Mouse (Mus musculus): ENCODE data around the gene Abhd13. TPM values are rescaled to one million over a fixed set of nuclear protein-coding genes. Genes with fewer than 3 reads are reported as not detected.

The Abhd13 gene
- polyA plus RNA-seq, 1 experiment from 2014 or later: 12.2 TPM

- Histone ChIP-seq H3K4me1 (ENCODE audit: control insufficient read depth, insufficient read depth, low read length) (peaks cover 4% of the 10 kb centered on the region; the same call in 1 of the 2 replicates), H3K4me3 (ENCODE audit: low read depth, low read length) (peak within 1 kb of the TSS; percentile 45), H3K27me3 (ENCODE audit: control insufficient read depth, insufficient read depth, low read depth, low read length) (peaks cover 4% of the 10 kb centered on the region; the same call in 1 of the 2 replicates), H3K36me3 (ENCODE audit: control insufficient read depth, insufficient read depth, low read length) (no peaks in the 10 kb centered on the region), H3K9ac (ENCODE audit: low read depth, low read length) (peak within 1 kb of the TSS; percentile 65), H3K27ac (ENCODE audit: low read length) (no peak within 1 kb of the TSS), H3K9me3 (replicated peaks; ENCODE audit: control insufficient read depth, low read length, poor library complexity, severe bottlenecking) (no peaks in the 10 kb centered on the region), H3K4me2 (ENCODE audit: low read length) (peak within 1 kb of the TSS; percentile 78)
- ATAC-seq: no peak
- 83% methylated on average over 16 of the region's 16 CpGs for WGBS
Measured at GRCm38 (mm10) chr8:10006156-10006985, 28.9 kb downstream of the Abhd13 start, which contains the start of gene Tnfsf13b. Tnfsf13b (plus strand) TSS chr8:10006467.

- peak; percentile 82 for ATAC-seq
- Histone ChIP-seq H3K27ac (ENCODE audit: low read length) (no peak overlapping the region), H3K4me3 (ENCODE audit: low read depth, low read length) (peak overlapping the region; percentile 45), H3K9me3 (replicated peaks; ENCODE audit: control insufficient read depth, low read length, poor library complexity, severe bottlenecking) (no peaks in the 10 kb centered on the region), H3K4me2 (ENCODE audit: low read length) (peak overlapping the region; percentile 78), H3K36me3 (ENCODE audit: control insufficient read depth, insufficient read depth, low read length) (no peaks in the 10 kb centered on the region), H3K27me3 (ENCODE audit: control insufficient read depth, insufficient read depth, low read depth, low read length) (peaks cover 4% of the 10 kb centered on the region; the same call in 1 of the 2 replicates), H3K4me1 (ENCODE audit: control insufficient read depth, insufficient read depth, low read length) (peaks cover 4% of the 10 kb centered on the region; the same call in 1 of the 2 replicates), H3K9ac (ENCODE audit: low read depth, low read length) (peak overlapping the region; percentile 65)
- 5% methylated on average over 29 of the region's 29 CpGs for WGBS
Measured at GRCm38 (mm10) chr8:10006986-10007659, 29.6 kb downstream of the Abhd13 start.

GRCm38 (mm10) chr8:10007660-10008028 lies 30.1 kb downstream of the Abhd13 start:
- Histone ChIP-seq H3K9me3 (replicated peaks; ENCODE audit: control insufficient read depth, low read length, poor library complexity, severe bottlenecking) (no peaks in the 10 kb centered on the region), H3K4me2 (ENCODE audit: low read length) (peak overlapping the region; percentile 78), H3K4me1 (ENCODE audit: control insufficient read depth, insufficient read depth, low read length) (peaks cover 4% of the 10 kb centered on the region; the same call in 1 of the 2 replicates), H3K27ac (ENCODE audit: low read length) (no peak overlapping the region), H3K36me3 (ENCODE audit: control insufficient read depth, insufficient read depth, low read length) (no peaks in the 10 kb centered on the region), H3K9ac (ENCODE audit: low read depth, low read length) (no peak overlapping the region), H3K4me3 (ENCODE audit: low read depth, low read length) (peak overlapping the region; percentile 45), H3K27me3 (ENCODE audit: control insufficient read depth, insufficient read depth, low read depth, low read length) (peaks cover 4% of the 10 kb centered on the region; the same call in 1 of the 2 replicates)
- WGBS: 38% methylated on average over 6 of the region's 6 CpGs
- ATAC-seq: no peak

GRCm38 (mm10) chr8:10016252-10016651 lies 38.7 kb downstream of the Abhd13 start:
- WGBS: 88% methylated on average over 1 of the region's 1 CpGs
- Histone ChIP-seq H3K4me2 (ENCODE audit: low read length) (no peak overlapping the region), H3K27me3 (ENCODE audit: control insufficient read depth, insufficient read depth, low read depth, low read length) (no peaks in the 10 kb centered on the region), H3K4me1 (ENCODE audit: control insufficient read depth, insufficient read depth, low read length) (peaks cover 2% of the 10 kb centered on the region; the same call in 1 of the 2 replicates), H3K9me3 (replicated peaks; ENCODE audit: control insufficient read depth, low read length, poor library complexity, severe bottlenecking) (no peaks in the 10 kb centered on the region), H3K27ac (ENCODE audit: low read length) (no peak overlapping the region), H3K9ac (ENCODE audit: low read depth, low read length) (no peak overlapping the region), H3K4me3 (ENCODE audit: low read depth, low read length) (no peak overlapping the region), H3K36me3 (ENCODE audit: control insufficient read depth, insufficient read depth, low read length) (no peaks in the 10 kb centered on the region)
- ATAC-seq: no peak

- H3K9me3 ChIP-seq (replicated peaks; ENCODE audit: control insufficient read depth, low read length, poor library complexity, severe bottlenecking): no peaks in the 10 kb centered on the region
- no peaks in the 10 kb centered on the region for H3K27me3 ChIP-seq (ENCODE audit: control insufficient read depth, insufficient read depth, low read depth, low read length)
- H3K4me2 ChIP-seq (ENCODE audit: low read length): no peak overlapping the region
- H3K9ac ChIP-seq (ENCODE audit: low read depth, low read length): no peak overlapping the region
- H3K27ac ChIP-seq (ENCODE audit: low read length): no peak overlapping the region
- no peak overlapping the region for H3K4me3 ChIP-seq (ENCODE audit: low read depth, low read length)
- peaks cover 2% of the 10 kb centered on the region; the same call in 1 of the 2 replicates for H3K4me1 ChIP-seq (ENCODE audit: control insufficient read depth, insufficient read depth, low read length)
- ATAC-seq: no peak
- WGBS: 53% methylated on average over 3 of the region's 3 CpGs
- no peaks in the 10 kb centered on the region for H3K36me3 ChIP-seq (ENCODE audit: control insufficient read depth, insufficient read depth, low read length)
Measured at GRCm38 (mm10) chr8:10017231-10017630, 39.7 kb downstream of the Abhd13 start.

GRCm38 (mm10) chr8:10030320-10031060 lies 53.0 kb downstream of the Abhd13 start:
- no peaks in the 10 kb centered on the region for H3K4me1 ChIP-seq (ENCODE audit: control insufficient read depth, insufficient read depth, low read length)
- H3K4me3 ChIP-seq (ENCODE audit: low read depth, low read length): no peak overlapping the region
- H3K27me3 ChIP-seq (ENCODE audit: control insufficient read depth, insufficient read depth, low read depth, low read length): no peaks in the 10 kb centered on the region
- H3K27ac ChIP-seq (ENCODE audit: low read length): no peak overlapping the region
- no peaks in the 10 kb centered on the region for H3K9me3 ChIP-seq (replicated peaks; ENCODE audit: control insufficient read depth, low read length, poor library complexity, severe bottlenecking)
- no peak for ATAC-seq
- no peak overlapping the region for H3K9ac ChIP-seq (ENCODE audit: low read depth, low read length)
- 68% methylated on average over 8 of the region's 8 CpGs for WGBS
- no peak overlapping the region for H3K4me2 ChIP-seq (ENCODE audit: low read length)
- no peaks in the 10 kb centered on the region for H3K36me3 ChIP-seq (ENCODE audit: control insufficient read depth, insufficient read depth, low read length)

- Histone ChIP-seq H3K27me3 (ENCODE audit: control insufficient read depth, insufficient read depth, low read depth, low read length) (no peaks in the 10 kb centered on the region), H3K4me3 (ENCODE audit: low read depth, low read length) (no peak overlapping the region), H3K9me3 (replicated peaks; ENCODE audit: control insufficient read depth, low read length, poor library complexity, severe bottlenecking) (no peaks in the 10 kb centered on the region), H3K27ac (ENCODE audit: low read length) (no peak overlapping the region), H3K4me2 (ENCODE audit: low read length) (no peak overlapping the region), H3K36me3 (ENCODE audit: control insufficient read depth, insufficient read depth, low read length) (no peaks in the 10 kb centered on the region), H3K9ac (ENCODE audit: low read depth, low read length) (no peak overlapping the region), H3K4me1 (ENCODE audit: control insufficient read depth, insufficient read depth, low read length) (no peaks in the 10 kb centered on the region)
- WGBS: 87% methylated on average over 9 of the region's 9 CpGs
- ATAC-seq: no peak
Measured at GRCm38 (mm10) chr8:10031177-10031576, 53.7 kb downstream of the Abhd13 start.

- Histone ChIP-seq H3K4me1 (ENCODE audit: control insufficient read depth, insufficient read depth, low read length) (no peaks in the 10 kb centered on the region), H3K4me3 (ENCODE audit: low read depth, low read length) (no peak overlapping the region), H3K27me3 (ENCODE audit: control insufficient read depth, insufficient read depth, low read depth, low read length) (no peaks in the 10 kb centered on the region), H3K4me2 (ENCODE audit: low read length) (no peak overlapping the region), H3K27ac (ENCODE audit: low read length) (no peak overlapping the region), H3K9ac (ENCODE audit: low read depth, low read length) (no peak overlapping the region), H3K36me3 (ENCODE audit: control insufficient read depth, insufficient read depth, low read length) (no peaks in the 10 kb centered on the region), H3K9me3 (replicated peaks; ENCODE audit: control insufficient read depth, low read length, poor library complexity, severe bottlenecking) (no peaks in the 10 kb centered on the region)
- 77% methylated on average over 3 of the region's 3 CpGs for WGBS
- no peak for ATAC-seq
Measured at GRCm38 (mm10) chr8:10040866-10041265, 63.4 kb downstream of the Abhd13 start.

Measured in midbrain, embryonic 16.5 days (tissue).